Mouse (Mus musculus) cerebellum, adult 9-11 months (tissue): Measurements from ENCODE around the gene Adipor2.

Source experiments
- DNase-seq: peaks from one replicate; pipeline ENCODE4 v3.0.0; 2022

Gene Adipor2

GRCm38 (mm10) chr6:119303331-119303730 lies 114.2 kb downstream of the Adipor2 start:
- DNase-seq = no peak
